Mouse (Mus musculus) embryonic fibroblast, embryonic 13.5 days (primary cell): Measurements from ENCODE around the gene St13.

Source experiments
- CTCF ChIP-seq: IDR thresholded peaks from 2 replicates; pipeline ENCODE4 v1.5.1; 2011; ENCODE audit warnings: mild to moderate bottlenecking, control low read depth, low read length, moderate library complexity, borderline replicate concordance; ENCODE audit not compliant: insufficient read depth
- POLR2A ChIP-seq: IDR thresholded peaks from 2 replicates; pipeline ENCODE4 v1.6.1; 2011; ENCODE audit warnings: low read depth, mild to moderate bottlenecking, control low read depth, low read length, moderate library complexity

DNA sequence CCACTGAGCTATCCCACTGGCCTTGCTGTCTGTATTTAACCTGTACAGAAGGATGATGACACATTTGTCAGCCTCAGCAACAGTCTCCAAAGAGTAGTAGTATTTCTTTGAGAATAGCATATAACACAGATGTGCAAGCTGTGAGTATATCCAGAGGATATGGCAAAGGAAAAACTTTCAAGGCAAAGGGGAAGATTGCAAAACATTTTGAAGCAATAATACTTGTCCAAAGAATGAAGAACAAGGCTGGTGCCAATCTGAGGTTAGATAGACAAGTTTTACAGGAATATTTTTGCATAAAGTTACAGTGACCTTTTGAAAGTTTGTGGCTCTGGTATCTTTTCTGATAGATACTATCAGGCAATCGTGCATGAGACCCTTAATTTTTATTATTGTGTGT lies 31.3 kb upstream of the St13 start:
- TF ChIP-seq CTCF (no peak), POLR2A (no peak)
